ENCODE assay signal across 24 mouse cellular contexts in the genomic region with DNA sequence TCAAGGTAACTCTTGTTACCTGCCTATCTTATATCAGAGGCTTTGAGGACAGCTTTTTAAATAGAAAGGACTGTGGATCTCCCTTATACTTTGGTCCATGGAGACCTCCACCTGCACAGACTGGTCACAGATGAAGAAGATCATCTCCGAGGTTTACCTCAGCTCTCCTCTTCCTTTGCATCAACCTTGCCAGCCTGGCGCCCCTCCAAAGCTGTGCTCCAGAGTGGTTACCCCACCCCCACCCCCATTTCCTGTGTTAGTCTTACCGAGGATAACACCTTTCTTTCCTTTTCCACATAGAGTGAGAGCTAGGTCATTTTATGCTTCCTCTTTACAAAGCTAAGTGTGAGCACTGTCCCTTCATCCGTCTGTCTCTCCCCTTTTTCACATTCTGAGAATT. TPM values are rescaled to one million over a fixed set of nuclear protein-coding genes. Genes with fewer than 3 reads are reported as not detected.
A peak's percentile ranks its signal among the peaks of the same experiment; 100 is the strongest.
DNase-seq lines count a peak whose midpoint lies in the region; ATAC-seq and TF ChIP-seq lines count a peak whose summit lies in the region.
"Had no signal": no experiment of that assay in that cellular context is flagged by ENCODE, and none has a peak within 500 bp of the region (broad histone marks: within the 10 kb centered on the region; RNA-seq: fewer than 3 reads in every experiment).

No protein-coding gene starts in this region.

- H3K27ac ChIP-seq in forebrain, embryonic 11.5 days (ENCODE audit: low read depth, low read length), result no peak overlapping the region
- H3K27ac ChIP-seq in forebrain, embryonic 13.5 days, result no peak overlapping the region
- peak overlapping the region; percentile 79 for H3K27ac ChIP-seq in cerebellum, adult 2 months (ENCODE audit: insufficient read depth, low read length)
- no peak overlapping the region for H3K27ac ChIP-seq in embryonic facial prominence, embryonic 10.5 days (replicated peaks)
- H3K27ac ChIP-seq: embryonic facial prominence, embryonic 13.5 days; hindbrain, embryonic 13.5 days; kidney, embryonic 15.5 days; midbrain, embryonic 13.5 days; stomach, embryonic 15.5 days had no signal

- intact Hi-C loops in gastrocnemius, postnatal 14 days (cut with DNase I; ENCODE audit: low total_unique reads), result no loop called here

- H3K27me3 ChIP-seq in forebrain, embryonic 11.5 days (ENCODE audit: control insufficient read depth, insufficient read depth, low read length), result peaks cover 3% of the 10 kb centered on the region; the same call in 1 of the 2 replicates
- H3K27me3 ChIP-seq in forebrain, embryonic 13.5 days, result peaks cover 32% of the 10 kb centered on the region
- H3K27me3 ChIP-seq in cerebellum, adult 2 months (ENCODE audit: control insufficient read depth, insufficient read depth, low read length), result no peaks in the 10 kb centered on the region
- peaks cover 24% of the 10 kb centered on the region for H3K27me3 ChIP-seq in embryonic facial prominence, embryonic 10.5 days (replicated peaks; ENCODE audit: low read depth, poor library complexity, severe bottlenecking)
- H3K27me3 ChIP-seq: stomach, embryonic 15.5 days had no signal

- H3K9me3 ChIP-seq in forebrain, embryonic 11.5 days (ENCODE audit: control insufficient read depth, low read length), result no peaks in the 10 kb centered on the region
- no peaks in the 10 kb centered on the region for H3K9me3 ChIP-seq in forebrain, embryonic 13.5 days (replicated peaks)
- no peaks in the 10 kb centered on the region for H3K9me3 ChIP-seq in embryonic facial prominence, embryonic 10.5 days
- H3K9me3 ChIP-seq: embryonic facial prominence, embryonic 13.5 days; hindbrain, embryonic 13.5 days; kidney, embryonic 15.5 days; midbrain, embryonic 13.5 days; stomach, embryonic 15.5 days had no signal

- peak; percentile 30 for DNase-seq in forebrain, embryonic 11.5 days (ENCODE audit: low spot score)
- peak; percentile 11 for DNase-seq in CD4-positive helper T cell, adult 2 months (ENCODE audit: low read depth, low spot score)
- DNase-seq in cerebellum, adult 2 months, result peak; percentile 70 to 74
- DNase-seq in embryonic facial prominence, embryonic 10.5 days (ENCODE audit: low spot score), result peak; percentile 6
- DNase-seq in spleen, adult 18-20 months, result no peak
- DNase-seq in gastrocnemius, postnatal 14 days, result no peak
- DNase-seq: adrenal gland, adult 2 months; B cell, adult 2 months; heart, adult 18-20 months; lung, embryonic 14.5 days; right cerebral cortex, adult 18-20 months had no signal

- H3K36me3 ChIP-seq in forebrain, embryonic 11.5 days (ENCODE audit: control insufficient read depth, insufficient read depth, low read length), result no peaks in the 10 kb centered on the region
- no peaks in the 10 kb centered on the region for H3K36me3 ChIP-seq in forebrain, embryonic 13.5 days (ENCODE audit: poor library complexity, severe bottlenecking)
- H3K36me3 ChIP-seq in embryonic facial prominence, embryonic 10.5 days (replicated peaks), result no peaks in the 10 kb centered on the region
- H3K36me3 ChIP-seq: embryonic facial prominence, embryonic 13.5 days; hindbrain, embryonic 13.5 days; kidney, embryonic 15.5 days; midbrain, embryonic 13.5 days; stomach, embryonic 15.5 days had no signal

- H3K4me1 ChIP-seq in forebrain, embryonic 11.5 days (replicated peaks; ENCODE audit: control insufficient read depth, insufficient read depth, low read length), result peaks cover 5% of the 10 kb centered on the region; the same call in 1 of the 2 replicates
- peaks cover 12% of the 10 kb centered on the region for H3K4me1 ChIP-seq in forebrain, embryonic 13.5 days
- H3K4me1 ChIP-seq in cerebellum, adult 2 months (ENCODE audit: control insufficient read depth, insufficient read depth, low read length), result peaks cover 17% of the 10 kb centered on the region; the same call in 1 of the 2 replicates
- no peaks in the 10 kb centered on the region for H3K4me1 ChIP-seq in embryonic facial prominence, embryonic 10.5 days
- H3K4me1 ChIP-seq: embryonic facial prominence, embryonic 13.5 days; midbrain, embryonic 13.5 days; stomach, embryonic 15.5 days had no signal

- no peak overlapping the region for H3K4me2 ChIP-seq in forebrain, embryonic 11.5 days (ENCODE audit: low read depth, low read length, severe bottlenecking)
- no peak overlapping the region for H3K4me2 ChIP-seq in forebrain, embryonic 13.5 days
- H3K4me2 ChIP-seq: embryonic facial prominence, embryonic 13.5 days; hindbrain, embryonic 13.5 days; kidney, embryonic 15.5 days; lung, embryonic 14.5 days; midbrain, embryonic 13.5 days; stomach, embryonic 15.5 days had no signal

- TF ChIP-seq CTCF in cerebellum, adult 2 months (IDR thresholded peaks at IDR 0.05; ENCODE audit: borderline replicate concordance, insufficient read depth, low read depth, low read length), result no peak

- no peak for TF ChIP-seq POLR2A in cerebellum, adult 2 months (IDR thresholded peaks at IDR 0.05; ENCODE audit: borderline replicate concordance, insufficient read depth, low read length)

- no peak overlapping the region for H3K4me3 ChIP-seq in forebrain, embryonic 11.5 days (ENCODE audit: low read depth, low read length)
- no peak overlapping the region for H3K4me3 ChIP-seq in forebrain, embryonic 13.5 days
- no peak overlapping the region for H3K4me3 ChIP-seq in cerebellum, adult 2 months (replicated peaks; ENCODE audit: insufficient read depth, low read depth, low read length)
- H3K4me3 ChIP-seq in embryonic facial prominence, embryonic 10.5 days, result no peak overlapping the region
- H3K4me3 ChIP-seq: embryonic facial prominence, embryonic 13.5 days; hindbrain, embryonic 13.5 days; kidney, embryonic 15.5 days; midbrain, embryonic 13.5 days; myocyte; stomach, embryonic 15.5 days had no signal

- ATAC-seq in forebrain, embryonic 11.5 days (replicated peaks; ENCODE audit: low FRiP score), result no peak
- ATAC-seq in forebrain, embryonic 13.5 days, result no peak
- ATAC-seq: intestine, embryonic 16.5 days; midbrain, embryonic 13.5 days had no signal

- 74% methylated on average over 4 of the region's 4 CpGs for WGBS in forebrain, embryonic 11.5 days
- WGBS in forebrain, embryonic 13.5 days, result 69% methylated on average over 4 of the region's 4 CpGs
- 19% methylated on average over 4 of the region's 4 CpGs for WGBS in cerebellum, adult 2 months
- 59% methylated on average over 4 of the region's 4 CpGs for WGBS in embryonic facial prominence, embryonic 10.5 days

- no peak overlapping the region for H3K9ac ChIP-seq in forebrain, embryonic 11.5 days (ENCODE audit: low read length)
- H3K9ac ChIP-seq in forebrain, embryonic 13.5 days, result no peak overlapping the region
- H3K9ac ChIP-seq: embryonic facial prominence, embryonic 13.5 days; hindbrain, embryonic 13.5 days; kidney, embryonic 15.5 days; lung, embryonic 14.5 days; midbrain, embryonic 13.5 days; stomach, embryonic 15.5 days had no signal

RNA-seq across cellular contexts. Expression of gene Gm5089, which starts 60.0 kb away (rescaled TPM):
- 1.7 and 2.4 TPM in 2 replicates for polyA plus RNA-seq in forebrain, embryonic 11.5 days (2014; fragmentation: Nextera tagmentation; extraction: Ambion mirVana)
- polyA plus RNA-seq in forebrain, embryonic 13.5 days (2015; fragmentation: Nextera tagmentation; extraction: Ambion mirVana), result 1.6 and 2.1 TPM in 2 replicates
- polyA plus RNA-seq in cerebellum, adult 2 months (2012; rRNA removed), result 0.49 TPM in 2 replicates
- polyA plus RNA-seq in embryonic facial prominence, embryonic 10.5 days (2016; fragmentation: Nextera tagmentation; extraction: Ambion mirVana), result 0.50 and 0.56 TPM in 2 replicates
- total RNA-seq in gastrocnemius, postnatal 14 days (2021), result not detected
- total RNA-seq: adrenal gland, adult 2 months; common myeloid progenitor, adult 5-6 weeks; gastrocnemius, adult 8-10 months; heart, adult 18-20 months; liver, adult 2 months; neutrophil, adult 5-6 weeks had no signal
- polyA plus RNA-seq: adrenal gland, adult 2 months; heart, postnatal 0 days; intestine, embryonic 16.5 days; liver, adult 2 months; lung, embryonic 14.5 days; myocyte; stomach, embryonic 15.5 days had no signal

Comparison
In these comparisons a context has a peak if more than half of its experiments do, and no peak if none do; other contexts are left out.
1. DNase-seq: peak in forebrain, embryonic 11.5 days (single experiment), CD4-positive helper T cell, adult 2 months (single experiment), cerebellum, adult 2 months (2 of 2) and embryonic facial prominence, embryonic 10.5 days (single experiment); none in spleen, adult 18-20 months (0 of 2) and gastrocnemius, postnatal 14 days (single experiment).